Mouse (Mus musculus) c-Kit-positive CD71-positive TER-119-positive erythroid progenitor cells, embryonic 14.5 days (primary cell): ENCODE results near the gene Btbd7.
A peak's percentile ranks its signal among the peaks of the same experiment; 100 is the strongest.

Experiments
- DNase-seq: peaks from one replicate; pipeline ENCODE4 v3.0.0-alpha.2; 2013; ENCODE audit warnings: low spot score

Gene Btbd7

DNA sequence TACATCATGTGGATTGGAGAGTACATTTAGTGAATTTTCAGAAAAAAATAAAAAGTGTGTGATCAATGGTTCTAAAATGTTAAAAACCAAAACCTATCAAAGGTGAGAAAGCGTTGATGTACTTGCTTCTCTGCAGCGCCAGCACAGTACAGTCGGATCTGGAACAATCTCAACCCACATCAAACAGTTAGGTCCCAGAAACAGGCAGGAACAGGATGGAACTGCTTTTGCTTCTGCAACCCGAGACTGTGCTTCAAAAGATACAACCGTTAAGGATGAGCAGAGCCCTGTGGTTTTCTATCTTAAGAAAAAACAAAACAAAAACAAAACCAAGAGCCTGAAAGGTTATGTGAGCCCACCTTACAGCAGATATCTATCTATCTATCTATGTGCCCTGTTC lies 95.4 kb downstream of the Btbd7 start:
- no peak for DNase-seq

DNA sequence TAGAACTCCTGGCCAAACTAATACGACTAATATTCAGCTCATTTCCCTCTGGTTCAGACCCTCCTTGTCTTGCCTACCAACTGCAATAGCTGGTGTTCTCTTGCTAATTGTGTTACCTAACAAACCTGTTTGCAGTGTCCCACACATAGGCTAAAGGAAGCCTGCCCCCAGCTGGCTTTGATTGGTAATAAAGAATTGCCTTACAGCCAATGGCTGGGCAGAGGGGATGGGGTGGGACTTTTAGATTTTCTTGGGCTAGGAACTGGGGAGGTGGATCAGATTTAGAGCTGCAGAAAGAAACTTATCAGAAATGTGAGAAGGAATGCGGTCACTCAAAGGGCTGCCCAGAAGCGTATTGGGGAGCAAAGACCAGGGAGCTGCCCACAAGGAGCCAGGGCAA lies 98.8 kb downstream of the Btbd7 start:
- DNase-seq: no peak

DNA sequence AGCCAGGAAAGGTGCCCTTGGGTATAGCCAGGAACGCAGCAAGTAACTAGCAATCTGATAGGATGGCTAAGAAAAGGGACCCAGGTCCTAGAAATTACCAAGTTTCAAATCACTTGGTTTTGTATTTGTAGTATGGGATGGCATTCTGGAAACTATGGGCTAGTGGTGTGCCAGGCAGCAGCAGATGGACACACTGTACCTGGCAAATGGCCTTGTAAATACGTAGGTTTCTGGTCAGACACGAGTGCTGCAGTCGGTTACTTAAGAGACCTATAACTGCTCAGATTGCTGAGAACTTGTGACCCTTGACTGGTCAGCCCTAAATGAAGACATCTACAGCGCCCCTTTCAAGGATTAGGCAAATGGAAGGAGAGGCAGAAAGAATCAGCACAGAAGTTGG lies 100.1 kb downstream of the Btbd7 start:
- DNase-seq: no peak

DNA sequence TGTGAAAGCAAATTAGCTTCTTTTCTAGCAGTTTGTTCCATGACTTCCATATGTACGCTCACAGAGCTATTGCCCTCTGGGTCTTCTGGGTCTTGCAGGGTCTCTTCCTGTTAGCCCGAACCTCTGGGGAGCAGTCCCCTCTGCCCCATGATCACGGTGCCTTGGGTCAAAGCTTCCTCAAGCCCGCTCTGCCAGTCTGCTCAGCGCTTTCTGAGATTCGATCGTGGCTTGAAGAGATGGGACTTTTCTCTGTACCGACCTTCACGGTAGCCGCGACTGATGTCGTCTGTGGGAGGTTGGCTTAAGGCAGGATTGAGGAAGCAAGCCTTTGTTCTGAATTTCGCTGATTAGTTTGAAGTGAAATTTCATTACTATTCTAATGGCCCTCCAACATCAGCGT lies 102.2 kb downstream of the Btbd7 start:
- DNase-seq: no peak

DNA sequence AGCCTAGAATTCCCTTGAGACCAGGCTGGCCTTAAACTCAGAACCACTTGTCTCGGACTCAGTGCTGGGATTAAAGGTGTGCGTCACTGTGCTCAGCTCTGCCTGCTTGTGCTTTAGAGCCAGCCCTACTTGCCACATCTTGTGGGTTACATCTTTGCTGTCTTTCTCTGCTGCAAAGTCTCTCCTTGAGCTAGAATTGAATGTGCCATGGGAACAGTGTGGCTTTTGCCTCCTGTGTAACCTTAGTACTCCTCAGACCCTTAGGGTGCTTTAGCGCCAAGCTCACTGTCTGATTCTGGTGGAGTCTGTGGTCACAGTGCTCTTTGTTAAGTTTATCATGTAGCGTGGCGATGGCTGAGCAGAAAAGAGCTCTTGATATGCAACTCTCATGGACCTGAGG lies 105.6 kb downstream of the Btbd7 start:
- DNase-seq: no peak

DNA sequence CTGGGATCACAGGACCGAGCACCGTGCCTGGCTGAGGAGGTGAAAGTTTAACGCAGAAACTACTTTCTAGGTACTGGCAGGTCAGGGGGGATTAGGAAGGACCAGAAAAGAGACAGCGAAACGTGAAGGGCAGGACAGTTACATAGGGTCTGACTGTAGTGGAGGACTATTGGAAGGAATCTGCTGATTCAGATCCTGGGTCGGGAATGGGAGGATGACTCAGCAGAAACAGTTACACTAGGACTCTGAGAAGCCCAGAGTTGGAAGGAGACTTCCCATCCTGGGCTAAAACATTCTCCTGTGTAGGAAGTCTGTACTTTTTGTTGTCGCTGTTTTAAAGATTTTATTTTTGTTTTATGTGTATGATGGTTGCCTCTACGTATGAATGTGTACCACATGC lies 106.7 kb downstream of the Btbd7 start:
- DNase-seq: no peak

DNA sequence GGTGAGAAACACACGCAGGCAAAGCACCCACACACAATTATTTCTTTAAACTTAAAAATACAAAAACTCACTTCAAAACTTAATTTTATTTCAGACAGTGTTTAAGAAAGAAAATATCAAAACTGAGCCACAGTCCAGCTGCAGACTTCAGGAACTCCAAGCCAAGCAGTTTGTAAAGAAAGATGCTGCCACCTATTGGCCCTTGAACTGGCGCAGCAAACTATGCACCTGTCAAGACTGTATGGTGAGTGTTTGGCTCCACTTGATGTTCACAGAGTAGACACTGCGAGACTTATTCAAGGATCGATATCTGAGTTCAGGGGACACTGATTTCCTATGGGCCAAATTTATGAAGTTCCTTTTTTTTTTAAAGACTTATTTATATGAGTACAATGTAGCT lies 109.3 kb downstream of the Btbd7 start:
- no peak for DNase-seq

DNA sequence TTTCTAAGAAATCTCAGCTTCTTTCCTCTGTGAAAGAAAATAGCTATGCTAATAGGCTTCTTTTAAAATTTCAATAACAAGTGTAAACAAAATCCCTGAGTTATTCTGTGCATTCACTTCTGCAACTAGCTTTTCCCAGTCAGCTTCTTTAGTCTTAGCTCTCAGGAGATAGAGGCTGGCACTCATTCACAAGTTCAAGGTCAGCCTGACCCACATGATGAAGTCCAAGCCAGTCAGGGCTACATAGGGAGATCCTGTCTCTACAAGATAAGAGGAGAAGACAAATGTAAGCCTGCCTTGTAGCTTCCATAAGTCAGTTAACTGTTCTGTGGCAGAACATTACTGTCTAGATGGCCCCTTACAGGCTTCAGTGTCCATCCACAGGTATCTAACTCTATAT lies 114.6 kb downstream of the Btbd7 start:
- DNase-seq: no peak

DNA sequence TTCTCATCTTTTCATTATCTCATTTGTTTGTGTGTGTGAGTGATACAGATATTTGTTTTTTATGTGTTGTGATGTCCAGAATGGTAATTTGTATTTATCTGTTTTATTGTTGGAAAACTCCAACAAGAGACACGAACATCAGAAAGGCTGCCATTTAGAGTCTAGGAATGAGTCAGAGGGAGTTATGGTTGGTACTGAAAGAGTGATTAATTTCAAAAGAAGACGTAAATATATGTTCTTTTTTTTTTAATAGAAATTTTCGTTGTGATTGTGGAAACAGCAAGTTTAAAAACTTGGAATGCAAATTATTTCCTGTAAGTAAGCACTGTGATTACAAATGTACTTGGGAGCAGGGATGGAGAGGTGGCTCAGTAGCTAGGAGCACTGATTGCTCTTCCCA lies 116.6 kb downstream of the Btbd7 start:
- DNase-seq: no peak

DNA sequence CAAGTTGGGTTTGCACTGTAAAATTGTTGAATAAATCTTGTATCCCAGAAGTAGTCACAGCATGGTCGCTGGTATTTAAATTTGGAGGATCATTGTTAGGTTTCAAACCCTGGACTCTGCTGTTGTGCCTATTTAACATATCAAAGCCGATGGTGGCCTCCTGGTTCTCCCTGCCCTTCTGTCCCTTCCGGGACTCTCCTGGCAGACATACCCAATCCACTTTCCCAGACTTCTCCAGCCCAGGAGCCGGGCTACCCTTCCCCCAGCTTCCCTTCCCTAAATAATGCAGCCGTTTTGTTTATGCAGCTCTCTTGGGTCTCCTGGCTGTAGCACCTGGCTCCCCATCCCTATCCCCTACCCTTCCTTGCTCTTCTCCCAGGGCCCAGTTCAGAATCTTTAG lies 119.3 kb downstream of the Btbd7 start:
- DNase-seq: no peak

DNA sequence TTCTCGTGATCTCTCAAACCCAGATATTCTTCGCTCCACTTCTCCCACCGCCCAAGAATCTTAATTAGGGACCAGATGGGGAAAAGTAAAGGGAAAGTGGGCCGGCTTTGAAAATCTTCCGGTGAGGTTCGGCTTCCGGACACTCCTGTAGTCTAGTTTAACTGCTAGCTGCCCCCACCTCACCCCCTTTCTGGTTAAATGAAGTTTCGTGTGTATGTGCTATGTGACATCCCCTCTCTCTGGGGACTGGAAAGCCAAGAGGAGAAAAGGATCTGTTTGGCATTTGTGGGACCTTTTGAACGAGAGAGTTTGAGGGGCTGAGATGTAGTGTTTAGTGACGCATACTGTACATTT lies 119.9 kb downstream of the Btbd7 start, which contains the start of gene Gm20604:
Gene Gm20604 (minus strand): TSS at position 270 of the 354 bp plus-strand sequence.
- peak; percentile 24 for DNase-seq

DNA sequence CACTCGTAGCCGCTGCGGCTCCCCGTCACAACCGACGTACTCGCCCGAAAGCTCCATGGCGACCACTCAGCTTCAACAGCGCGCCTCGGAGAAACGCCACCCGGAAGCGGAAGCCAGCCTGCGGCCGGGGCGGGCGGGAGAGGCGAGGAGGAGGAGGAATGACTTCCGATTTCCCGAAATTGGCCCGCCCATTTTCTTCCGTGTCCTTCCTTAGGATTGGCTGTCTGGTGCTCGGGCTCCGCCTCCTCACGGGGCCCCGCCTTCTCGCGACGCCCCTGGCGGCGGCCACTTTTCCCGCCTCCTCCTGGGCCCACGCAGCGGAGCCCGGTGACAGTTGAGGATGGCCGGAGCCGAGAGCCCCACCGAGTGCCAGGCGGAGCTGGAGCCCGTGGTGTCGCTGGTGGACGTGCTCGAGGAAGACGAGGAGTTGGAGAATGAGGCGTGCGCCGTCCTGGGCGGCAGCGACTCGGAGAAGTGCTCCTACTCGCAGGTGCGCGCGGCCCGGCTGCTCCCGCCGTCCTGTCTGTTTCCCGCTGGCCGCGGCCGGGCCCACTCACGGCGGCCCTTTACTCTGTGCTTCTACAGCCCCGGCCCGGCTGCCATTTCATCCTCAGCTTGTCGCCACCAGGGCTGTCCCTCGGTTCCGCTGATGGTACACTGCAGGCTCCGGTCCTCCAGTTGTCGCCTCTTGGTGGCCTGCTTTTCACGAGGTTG lies 120.4 kb downstream of the Btbd7 start, which contains the start of the genes Gm28051, Gon7 and Ubr7:
Gene Gm28051 (minus strand): TSS at position 77 of the 714 bp plus-strand sequence.
Gene Gon7 (minus strand): TSS at position 115 of the 714 bp plus-strand sequence.
Gene Ubr7 (plus strand): TSS at position 279 of the 714 bp plus-strand sequence.
- peak; percentile 97 for DNase-seq

DNA sequence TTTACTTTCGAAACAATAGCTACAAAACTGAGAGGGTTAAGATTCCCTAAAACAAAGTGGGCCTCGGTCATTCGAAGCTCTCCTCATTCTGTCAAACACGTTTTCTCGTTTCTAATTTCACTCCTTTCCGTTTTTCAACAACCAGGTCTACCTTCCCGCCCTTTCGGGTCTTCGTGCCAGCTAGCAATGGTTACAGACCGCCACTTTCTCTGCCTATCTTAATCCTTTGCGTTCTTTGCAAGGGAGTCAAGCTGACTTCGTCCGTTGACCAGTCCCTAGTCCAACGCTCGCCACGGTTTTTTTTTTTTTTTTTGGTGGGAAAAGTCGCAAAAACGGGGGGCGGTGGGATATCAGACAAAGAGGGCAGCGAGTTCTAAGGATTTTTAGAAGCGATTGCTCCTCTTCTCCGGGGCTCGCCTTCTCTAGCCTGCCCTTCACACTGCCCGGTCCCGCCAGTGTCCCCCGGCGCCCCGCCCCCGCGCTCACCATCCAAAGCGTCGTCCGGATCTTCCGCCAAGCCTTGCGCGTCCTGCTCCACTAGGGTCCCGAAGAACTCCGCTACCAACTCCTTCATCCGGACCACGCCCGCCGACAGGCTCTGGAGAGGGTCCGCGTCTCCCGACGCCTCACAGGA lies 121.1 kb downstream of the Btbd7 start:
- peak; percentile 32 for DNase-seq

DNA sequence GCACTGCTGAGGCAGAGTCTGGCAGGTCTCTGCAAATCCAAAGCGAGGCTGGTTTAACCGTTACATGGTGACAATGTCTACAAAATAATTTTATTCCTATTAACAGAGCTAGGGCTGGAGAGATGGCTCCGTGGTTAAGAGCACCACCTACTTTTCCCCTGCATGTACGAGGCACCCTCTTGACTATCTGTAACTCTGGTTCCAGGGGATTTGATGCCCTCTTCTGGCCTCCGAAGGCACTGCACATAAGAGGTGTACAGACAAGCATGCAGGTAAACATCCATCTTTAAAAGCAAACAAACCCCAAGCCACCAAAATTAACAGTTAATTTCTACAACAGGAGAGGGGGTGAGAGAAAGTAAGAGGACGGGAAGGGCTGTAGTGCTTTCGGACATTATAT lies 122.0 kb downstream of the Btbd7 start:
- DNase-seq: peak; percentile 65

DNA sequence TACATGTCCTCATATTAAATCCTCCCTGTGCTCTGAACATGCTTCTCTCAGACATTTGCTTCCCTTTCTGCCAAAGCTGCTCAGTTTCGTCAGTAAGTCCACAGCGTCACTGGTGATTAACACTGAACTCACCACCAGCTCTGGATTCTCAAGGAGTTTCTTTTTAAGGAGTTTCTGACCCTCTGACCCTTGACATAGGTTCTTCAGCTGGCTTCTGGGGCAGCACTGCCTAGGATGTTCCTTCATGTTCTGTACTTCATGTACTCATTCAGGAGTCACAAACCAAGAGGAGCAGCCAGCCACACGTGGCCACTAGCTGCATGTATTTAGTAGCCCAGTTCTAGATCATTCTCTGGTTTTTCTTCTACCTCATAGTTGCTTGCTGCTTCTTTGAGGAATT lies 130.0 kb downstream of the Btbd7 start:
- DNase-seq: no peak

DNA sequence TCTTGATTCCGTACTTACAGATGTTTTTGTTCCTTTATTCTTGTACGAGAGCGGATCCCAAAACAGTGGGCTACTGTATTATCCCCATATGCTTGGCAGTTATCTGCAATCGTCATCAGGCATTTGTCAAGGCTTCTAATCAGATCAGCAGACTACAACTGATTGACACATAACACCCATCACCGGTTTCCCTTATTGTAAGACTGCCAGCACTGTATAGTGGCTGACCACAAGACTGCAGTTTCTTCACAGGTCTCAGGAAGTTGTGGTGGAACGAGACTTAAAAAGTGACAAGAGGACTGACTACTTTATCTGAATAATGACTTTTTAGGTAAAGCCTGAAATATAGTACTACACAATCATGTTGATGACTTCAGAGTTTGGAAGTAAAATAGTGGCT lies 133.4 kb downstream of the Btbd7 start:
- DNase-seq: no peak

DNA sequence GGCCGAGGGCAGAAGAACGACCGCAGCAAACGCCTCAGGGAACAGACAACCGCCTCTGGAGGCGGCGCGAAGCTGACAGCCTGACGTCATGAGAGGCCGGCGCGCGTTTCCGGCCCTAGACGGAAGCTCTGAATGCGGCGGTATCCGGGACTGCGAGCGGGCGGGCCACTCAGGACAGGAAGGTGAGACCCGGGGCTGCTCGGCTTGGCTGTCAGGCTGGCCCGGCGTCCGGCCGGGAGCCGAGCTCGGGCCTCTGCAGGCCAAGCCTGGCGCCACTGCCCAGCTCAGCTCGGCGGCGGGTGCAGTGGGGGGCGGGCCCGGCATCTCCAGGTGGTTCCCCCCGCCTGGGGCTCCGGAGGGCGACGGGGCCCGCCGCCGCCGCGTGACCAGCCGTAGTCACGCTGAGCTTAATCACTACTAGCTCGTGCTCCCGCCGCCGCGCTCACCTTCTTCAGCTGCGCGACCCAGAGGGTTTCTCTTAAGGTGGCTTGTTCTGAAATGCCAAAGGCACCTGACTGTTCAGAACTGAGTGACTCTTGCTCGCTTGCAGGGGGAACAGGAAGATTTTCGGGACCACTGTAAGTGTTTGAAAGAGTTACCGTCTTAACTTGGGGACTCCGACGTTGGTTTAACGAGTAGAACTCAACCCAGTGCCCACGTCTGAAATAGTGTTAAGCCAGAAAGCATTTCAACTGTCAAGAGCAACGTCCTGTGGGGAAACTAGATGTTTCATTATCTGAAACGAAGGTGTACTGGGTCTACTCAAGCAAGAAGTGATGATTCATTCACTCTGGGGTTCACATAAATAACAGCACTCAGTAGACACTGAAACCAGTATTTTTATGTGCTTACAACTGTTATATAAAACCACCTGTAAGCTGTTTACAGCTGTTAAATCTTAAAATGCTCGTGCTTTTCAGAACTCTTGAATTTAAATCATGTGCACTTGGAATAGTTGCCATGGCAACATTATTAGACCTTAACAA lies 134.4 kb downstream of the Btbd7 start, which contains the start of the genes Moap1 and Tmem251:
Gene Moap1 (minus strand): TSS at position 73 of the 986 bp plus-strand sequence.
Gene Tmem251 (plus strand): TSS at position 174 of the 986 bp plus-strand sequence.
- peak; percentile 85 for DNase-seq

DNA sequence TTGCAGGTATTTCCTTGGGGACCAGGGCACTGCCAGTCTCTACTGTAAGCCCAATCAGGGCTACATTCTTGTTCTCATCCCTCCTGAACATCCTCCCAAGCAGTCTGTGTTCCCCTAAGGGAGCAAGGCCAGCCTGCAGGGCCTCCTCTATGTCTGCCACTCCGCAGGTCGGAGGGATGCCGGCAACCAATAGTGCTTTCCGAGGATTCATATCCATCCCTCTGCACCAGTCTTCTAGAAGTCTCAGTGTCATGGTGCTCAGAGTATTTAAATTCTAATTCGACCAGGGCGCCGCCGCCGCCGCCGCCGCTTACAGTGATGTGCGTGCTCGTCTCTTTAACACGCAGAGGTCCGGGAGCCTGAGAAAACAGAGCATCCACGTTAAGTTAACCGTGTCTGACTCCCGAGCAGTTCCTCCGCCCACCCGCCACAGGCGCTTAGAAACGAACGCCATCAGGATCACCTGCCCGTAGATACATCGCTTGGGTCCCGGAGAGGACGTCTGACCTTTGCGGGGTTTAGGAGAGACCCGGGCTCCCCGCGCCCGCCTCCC lies 135.2 kb downstream of the Btbd7 start:
- DNase-seq: no peak

DNA sequence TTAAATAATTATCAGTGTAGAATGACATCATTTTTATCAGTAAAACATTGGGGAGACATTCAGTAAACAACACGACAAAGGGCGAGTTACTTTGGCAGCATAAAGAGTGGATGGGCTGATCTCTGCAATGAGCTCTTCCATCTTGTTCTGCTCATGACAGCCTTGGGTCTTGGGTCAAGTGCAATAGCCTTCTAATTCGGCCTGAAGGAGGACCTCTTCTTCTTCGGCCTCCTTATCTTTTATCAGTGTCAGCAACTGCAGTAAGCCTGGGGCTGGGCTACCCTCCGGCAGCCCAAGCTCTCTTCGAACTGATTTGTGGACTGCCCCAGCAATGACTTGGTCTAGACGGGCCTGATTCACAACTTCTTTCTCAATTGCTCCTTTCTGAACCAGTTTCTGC lies 136.2 kb downstream of the Btbd7 start:
- DNase-seq: no peak

DNA sequence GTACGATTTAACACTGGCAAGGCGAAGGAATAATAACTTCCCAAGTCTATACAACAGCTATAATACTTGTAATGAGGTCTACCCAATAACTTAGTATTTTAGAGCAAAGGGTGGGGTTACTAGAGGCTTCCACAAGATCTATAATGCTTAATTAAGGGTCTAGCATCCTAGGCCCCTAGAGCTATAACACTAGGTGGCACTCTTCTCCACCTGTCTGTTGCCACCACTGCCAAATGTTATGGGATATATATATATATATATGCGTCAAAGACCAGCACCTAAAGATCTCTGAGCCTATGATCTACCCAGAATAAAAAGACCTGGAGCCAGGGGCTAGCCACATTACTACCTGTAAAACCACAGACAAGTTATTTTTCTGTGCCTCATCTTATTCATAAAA lies 138.0 kb downstream of the Btbd7 start:
- DNase-seq: no peak

DNA sequence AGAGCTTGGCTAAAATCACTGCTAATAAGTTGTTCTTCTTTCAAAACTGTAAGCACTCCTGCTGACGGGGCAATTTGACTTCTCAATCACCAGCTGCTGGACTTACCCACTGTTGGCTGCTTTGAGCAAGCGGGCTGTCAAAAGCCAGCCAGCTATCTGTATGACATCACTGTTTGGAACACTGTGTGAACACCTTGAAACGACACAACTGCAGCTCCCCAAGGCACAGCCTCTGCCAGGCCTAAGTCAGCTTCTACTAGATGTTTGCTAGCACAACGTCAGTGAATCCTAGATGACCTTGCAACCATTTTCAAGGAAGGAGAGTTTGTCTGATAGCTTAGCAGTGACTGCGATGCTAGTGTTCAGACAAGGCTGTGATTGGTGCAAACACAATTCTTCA lies 139.2 kb downstream of the Btbd7 start:
- no peak for DNase-seq

DNA sequence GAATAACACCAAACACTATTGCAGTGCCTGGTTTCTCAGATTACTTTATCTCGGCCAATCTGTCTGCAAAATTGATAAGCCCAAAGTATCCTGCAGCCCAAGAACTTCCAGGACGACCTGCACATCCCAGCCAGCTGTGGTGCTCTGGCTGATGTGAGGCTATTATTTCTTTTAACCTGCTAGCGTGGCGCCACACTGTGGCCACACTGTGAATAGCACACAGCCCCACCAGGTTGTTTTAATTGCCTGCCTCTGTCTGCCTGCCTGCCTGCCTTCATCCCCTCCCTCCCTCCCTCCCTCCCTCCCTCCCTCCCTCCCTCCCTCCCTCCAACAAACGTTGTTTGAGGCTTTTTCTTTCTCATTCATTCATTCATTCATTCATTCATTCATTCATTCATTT lies 144.9 kb downstream of the Btbd7 start:
- peak; percentile 71 for DNase-seq
